Mouse (Mus musculus): ENCODE measurements around the gene Khdc3.

Khdc3 gene

GRCm38 (mm10) chr9:73101536-73101935 lies at the start of gene Khdc3:
Khdc3 (plus strand) TSS chr9:73101836.
- TF ChIP-seq NANOG (IDR thresholded peaks at IDR 0.05; ENCODE audit: borderline replicate concordance, low read length) (no peak), POU5F1 (IDR thresholded peaks at IDR 0.05; ENCODE audit: borderline replicate concordance, low read length) (no peak), CTCF (conservative IDR thresholded peaks at IDR 0.05; ENCODE audit: low read length) (no peak)
- H3K27me3 ChIP-seq (ENCODE audit: insufficient read depth, low read length): peaks cover 28% of the 10 kb centered on the region

GRCm38 (mm10) chr9:73055441-73055911 lies 46.2 kb upstream of the Khdc3 start:
- Histone ChIP-seq H3K4me1 (replicated peaks; ENCODE audit: low read depth, low read length) (peaks cover 67% of the 10 kb centered on the region), H3K9me3 (ENCODE audit: low read length) (no peaks in the 10 kb centered on the region), H3K4me3 (replicated peaks; ENCODE audit: low read length) (0 out of 2 replicates have a peak overlapping the region, but pooled peaks have one; percentile 5), H3K27me3 (ENCODE audit: insufficient read depth, low read length) (no peaks in the 10 kb centered on the region), H3K36me3 (ENCODE audit: insufficient read depth, low read length) (no peaks in the 10 kb centered on the region)
- TF ChIP-seq CTCF (conservative IDR thresholded peaks at IDR 0.05; ENCODE audit: low read length) (no peak), NANOG (IDR thresholded peaks at IDR 0.05; ENCODE audit: borderline replicate concordance, low read length) (no peak), POU5F1 (IDR thresholded peaks at IDR 0.05; ENCODE audit: borderline replicate concordance, low read length) (no peak)

More at GRCm38 (mm10) chr9:73101536-73101935, at the start of gene Khdc3:
- Histone ChIP-seq H3K4me1 (replicated peaks; ENCODE audit: low read depth, low read length) (peaks cover 85% of the 10 kb centered on the region), H3K36me3 (ENCODE audit: insufficient read depth, low read length) (peaks cover 15% of the 10 kb centered on the region), H3K4me3 (replicated peaks; ENCODE audit: low read length) (peak within 1 kb of the TSS; percentile 81), H3K9me3 (ENCODE audit: low read length) (no peaks in the 10 kb centered on the region)

DNA sequence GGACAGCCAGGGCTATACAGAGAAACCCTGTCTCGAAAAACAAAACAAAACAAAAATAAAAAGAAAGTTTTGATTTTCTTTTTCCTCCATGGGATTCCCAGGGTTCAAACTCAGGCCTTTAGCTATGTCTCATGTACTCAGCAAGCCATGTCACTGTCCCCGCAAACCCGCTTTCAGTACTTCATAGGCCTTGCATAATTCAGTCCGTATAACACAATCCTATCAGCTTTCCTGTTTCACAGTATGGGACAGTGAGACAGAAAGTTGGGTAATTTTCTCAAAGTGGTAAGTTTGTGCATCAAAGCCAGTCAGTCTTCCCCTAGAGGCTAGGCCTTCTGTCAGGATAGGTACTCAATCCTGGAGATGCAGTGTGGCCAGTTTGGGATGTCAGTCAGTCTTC lies 42.4 kb upstream of the Khdc3 start:
- Histone ChIP-seq H3K36me3 (ENCODE audit: insufficient read depth, low read length) (no peaks in the 10 kb centered on the region), H3K9me3 (ENCODE audit: low read length) (no peaks in the 10 kb centered on the region), H3K4me1 (replicated peaks; ENCODE audit: low read depth, low read length) (peaks cover 70% of the 10 kb centered on the region), H3K27me3 (ENCODE audit: insufficient read depth, low read length) (no peaks in the 10 kb centered on the region), H3K4me3 (replicated peaks; ENCODE audit: low read length) (no peak overlapping the region)
- TF ChIP-seq POU5F1 (IDR thresholded peaks at IDR 0.05; ENCODE audit: borderline replicate concordance, low read length) (no peak), CTCF (conservative IDR thresholded peaks at IDR 0.05; ENCODE audit: low read length) (no peak), NANOG (IDR thresholded peaks at IDR 0.05; ENCODE audit: borderline replicate concordance, low read length) (no peak)

DNA sequence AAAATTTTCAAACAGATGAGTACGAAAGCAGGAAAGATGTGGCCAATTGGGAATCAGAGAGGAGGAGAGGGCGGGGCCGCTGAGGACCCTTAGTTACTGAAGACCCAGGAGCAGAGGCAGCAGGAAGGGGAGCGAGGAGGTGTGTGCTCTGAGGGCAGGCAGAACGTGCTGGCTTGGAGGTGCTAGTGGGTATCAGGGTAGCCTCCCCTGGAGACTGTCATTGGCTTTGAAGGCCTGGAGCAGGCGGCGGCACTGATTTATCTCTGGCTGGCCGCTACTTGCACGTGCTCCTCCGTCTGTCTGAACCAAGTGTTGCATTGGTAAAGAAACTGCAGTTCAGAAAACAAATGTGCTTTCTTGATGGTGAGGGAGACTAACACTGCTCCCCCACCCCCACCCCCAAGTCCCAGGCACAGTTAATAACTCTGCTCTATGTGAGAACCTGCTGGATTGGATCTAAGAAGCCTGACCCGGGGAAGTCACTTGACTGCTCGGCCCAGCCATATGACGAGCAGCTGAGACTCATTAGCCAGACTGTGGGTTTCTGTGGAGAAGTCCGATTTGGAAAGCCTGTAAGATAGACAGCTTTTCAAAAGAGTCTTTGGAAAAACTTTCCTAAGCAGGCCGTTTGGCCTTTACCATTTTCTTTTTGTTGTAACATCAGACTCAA lies 37.9 kb upstream of the Khdc3 start:
- Histone ChIP-seq H3K36me3 (ENCODE audit: insufficient read depth, low read length) (no peaks in the 10 kb centered on the region), H3K9me3 (ENCODE audit: low read length) (peaks cover 3% of the 10 kb centered on the region; the same call in 1 of the 2 replicates), H3K4me3 (replicated peaks; ENCODE audit: low read length) (peak overlapping the region; percentile 55), H3K4me1 (replicated peaks; ENCODE audit: low read depth, low read length) (peaks cover 63% of the 10 kb centered on the region), H3K27me3 (ENCODE audit: insufficient read depth, low read length) (no peaks in the 10 kb centered on the region)
- TF ChIP-seq POU5F1 (IDR thresholded peaks at IDR 0.05; ENCODE audit: borderline replicate concordance, low read length): no peak
- no peak for TF ChIP-seq NANOG (IDR thresholded peaks at IDR 0.05; ENCODE audit: borderline replicate concordance, low read length)
- no peak for TF ChIP-seq CTCF (conservative IDR thresholded peaks at IDR 0.05; ENCODE audit: low read length)

DNA sequence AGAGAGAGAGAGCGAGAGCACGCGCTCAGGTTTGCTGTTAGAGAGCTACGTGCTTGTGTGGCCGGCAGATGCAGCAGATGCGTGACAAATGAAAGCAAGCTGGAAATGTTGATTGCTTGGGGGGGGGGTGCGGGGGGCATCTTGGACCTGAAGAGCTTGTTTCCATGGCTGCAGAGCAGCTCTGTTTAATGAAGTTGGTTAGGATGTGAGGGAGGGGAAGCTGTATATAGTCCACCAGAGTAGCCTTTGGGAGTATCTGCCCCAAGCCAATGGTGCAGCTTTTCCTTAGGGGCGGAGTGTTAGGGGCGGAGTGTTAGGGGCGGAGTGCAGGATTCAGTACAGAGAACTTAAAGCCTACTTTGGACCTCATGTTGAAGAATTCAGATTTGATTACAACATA lies 34.5 kb upstream of the Khdc3 start:
- Histone ChIP-seq H3K27me3 (ENCODE audit: insufficient read depth, low read length) (no peaks in the 10 kb centered on the region), H3K4me1 (replicated peaks; ENCODE audit: low read depth, low read length) (peaks cover 69% of the 10 kb centered on the region), H3K9me3 (ENCODE audit: low read length) (peaks cover 6% of the 10 kb centered on the region; the same call in 1 of the 2 replicates), H3K4me3 (replicated peaks; ENCODE audit: low read length) (peak overlapping the region; percentile 21), H3K36me3 (ENCODE audit: insufficient read depth, low read length) (no peaks in the 10 kb centered on the region)
- no peak for TF ChIP-seq NANOG (IDR thresholded peaks at IDR 0.05; ENCODE audit: borderline replicate concordance, low read length)
- no peak for TF ChIP-seq POU5F1 (IDR thresholded peaks at IDR 0.05; ENCODE audit: borderline replicate concordance, low read length)
- no peak for TF ChIP-seq CTCF (conservative IDR thresholded peaks at IDR 0.05; ENCODE audit: low read length)

DNA sequence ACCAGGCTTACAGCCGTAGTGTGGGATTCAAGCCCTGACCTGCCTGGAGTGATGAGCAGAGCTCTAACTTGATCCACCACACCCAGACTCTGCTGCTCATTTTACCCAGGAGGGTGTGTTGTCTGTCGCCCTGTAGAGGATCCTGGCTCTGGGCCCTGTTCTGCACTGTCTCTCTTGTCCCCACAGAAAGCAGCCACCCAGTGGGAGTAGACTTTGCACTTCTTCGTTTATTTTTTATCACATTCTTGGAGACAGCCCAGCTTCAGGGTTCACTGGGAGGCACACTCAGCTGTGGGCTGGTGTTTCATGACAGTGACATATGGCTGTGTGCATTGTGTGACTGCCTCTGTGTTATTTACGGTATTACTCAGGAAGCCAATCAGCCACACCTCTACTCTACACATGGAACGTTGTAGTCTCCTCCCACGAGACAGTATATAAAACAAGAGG lies 33.4 kb upstream of the Khdc3 start:
- Histone ChIP-seq H3K36me3 (ENCODE audit: insufficient read depth, low read length) (no peaks in the 10 kb centered on the region), H3K4me3 (replicated peaks; ENCODE audit: low read length) (peak overlapping the region; percentile 21), H3K4me1 (replicated peaks; ENCODE audit: low read depth, low read length) (peaks cover 76% of the 10 kb centered on the region), H3K9me3 (ENCODE audit: low read length) (peaks cover 6% of the 10 kb centered on the region; the same call in 1 of the 2 replicates), H3K27me3 (ENCODE audit: insufficient read depth, low read length) (no peaks in the 10 kb centered on the region)
- no peak for TF ChIP-seq CTCF (conservative IDR thresholded peaks at IDR 0.05; ENCODE audit: low read length)
- no peak for TF ChIP-seq POU5F1 (IDR thresholded peaks at IDR 0.05; ENCODE audit: borderline replicate concordance, low read length)
- TF ChIP-seq NANOG (IDR thresholded peaks at IDR 0.05; ENCODE audit: borderline replicate concordance, low read length): no peak

DNA sequence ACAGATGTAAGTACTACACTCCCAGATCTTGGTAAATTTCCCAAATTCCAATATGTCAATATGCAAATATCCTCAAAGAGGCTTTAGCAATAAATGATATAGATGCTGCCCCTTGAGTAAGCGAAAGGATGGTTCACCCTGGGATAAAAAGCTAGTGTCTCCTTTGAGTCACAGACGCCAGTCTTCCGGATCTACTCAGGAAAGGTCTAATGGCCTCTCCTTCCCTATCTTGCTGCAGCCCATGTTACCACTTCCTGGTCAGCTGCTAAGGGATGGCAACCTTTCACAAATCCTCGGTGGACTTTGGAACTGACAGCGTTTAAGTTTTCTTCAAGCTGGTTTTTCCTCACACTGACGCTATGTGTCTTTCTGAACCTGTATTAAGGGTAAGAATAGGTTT lies 32.9 kb upstream of the Khdc3 start:
- H3K36me3 ChIP-seq (ENCODE audit: insufficient read depth, low read length): no peaks in the 10 kb centered on the region
- TF ChIP-seq NANOG (IDR thresholded peaks at IDR 0.05; ENCODE audit: borderline replicate concordance, low read length) (no peak), CTCF (conservative IDR thresholded peaks at IDR 0.05; ENCODE audit: low read length) (no peak), POU5F1 (IDR thresholded peaks at IDR 0.05; ENCODE audit: borderline replicate concordance, low read length) (no peak)
- H3K27me3 ChIP-seq (ENCODE audit: insufficient read depth, low read length): no peaks in the 10 kb centered on the region
- H3K9me3 ChIP-seq (ENCODE audit: low read length): peaks cover 6% of the 10 kb centered on the region; the same call in 1 of the 2 replicates
- no peak overlapping the region; the same call in 1 of the 2 replicates for H3K4me3 ChIP-seq (replicated peaks; ENCODE audit: low read length)
- peaks cover 72% of the 10 kb centered on the region for H3K4me1 ChIP-seq (replicated peaks; ENCODE audit: low read depth, low read length)

DNA sequence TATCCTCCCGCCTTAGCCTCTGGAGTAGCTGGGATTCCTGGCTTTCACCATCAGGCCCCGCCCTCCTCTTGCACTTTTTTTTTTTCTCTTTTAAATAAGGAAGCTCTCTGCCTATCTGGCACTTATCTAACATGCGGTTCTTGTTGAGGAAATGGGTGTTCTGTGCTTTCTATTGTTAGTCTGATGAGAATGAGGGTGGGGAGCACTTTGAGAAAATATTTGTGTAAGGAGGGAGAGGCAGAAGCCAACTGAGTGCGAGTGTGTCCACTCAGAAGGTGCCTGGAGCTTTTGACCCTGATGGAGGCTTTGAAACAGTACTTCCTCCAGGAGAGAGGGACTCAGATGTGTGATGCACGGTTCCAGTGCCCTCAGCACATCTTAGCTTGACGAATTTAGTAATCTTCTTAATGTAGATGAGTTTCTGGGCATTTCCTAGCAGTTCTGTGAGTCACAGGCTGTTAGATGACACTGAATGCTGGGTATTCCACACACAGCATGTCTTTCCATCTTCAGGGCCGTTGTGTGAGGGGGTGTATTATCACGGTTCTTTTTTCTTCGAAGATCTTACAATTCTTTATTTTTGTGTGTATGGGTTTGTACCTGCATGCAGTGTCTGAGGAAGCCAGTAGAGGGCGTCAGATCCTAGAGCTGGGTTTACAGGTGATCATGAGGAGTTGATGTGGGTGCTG lies 30.5 kb upstream of the Khdc3 start:
- Histone ChIP-seq H3K9me3 (ENCODE audit: low read length) (0 out of 2 replicates have a peak, but pooled peaks cover 3% of the 10 kb centered on the region), H3K27me3 (ENCODE audit: insufficient read depth, low read length) (no peaks in the 10 kb centered on the region), H3K36me3 (ENCODE audit: insufficient read depth, low read length) (no peaks in the 10 kb centered on the region), H3K4me1 (replicated peaks; ENCODE audit: low read depth, low read length) (peaks cover 80% of the 10 kb centered on the region), H3K4me3 (replicated peaks; ENCODE audit: low read length) (no peak overlapping the region; the same call in 1 of the 2 replicates)
- TF ChIP-seq NANOG (IDR thresholded peaks at IDR 0.05; ENCODE audit: borderline replicate concordance, low read length) (peak; percentile 80), POU5F1 (IDR thresholded peaks at IDR 0.05; ENCODE audit: borderline replicate concordance, low read length) (no peak; the same call in 1 of the 2 replicates), CTCF (conservative IDR thresholded peaks at IDR 0.05; ENCODE audit: low read length) (peak; percentile 77)

Data from E14TG2a.4 (cell line).